Mouse (Mus musculus) CD4-positive, CD25-positive, alpha-beta regulatory T cell, adult 4 months (primary cell): ENCODE results near the gene Tceanc2. TPM values are rescaled to one million over a fixed set of nuclear protein-coding genes. Genes with fewer than 3 reads are reported as not detected.

ENCODE experiments used
- ATAC-seq: one replicate; pipeline ENCODE4 v1.8.0; 2017
- polyA plus RNA-seq, 2 experiments: library from polyadenylated mRNA; unstranded; fragments of 100-300 nt; shearing (Covaris generic); gene quantifications; one replicate each; pipeline ENCODE4 v1.2.1; 2017

The Tceanc2 gene
- polyA plus RNA-seq: 10 to 100 TPM; 19.4 to 19.8 TPM

DNA sequence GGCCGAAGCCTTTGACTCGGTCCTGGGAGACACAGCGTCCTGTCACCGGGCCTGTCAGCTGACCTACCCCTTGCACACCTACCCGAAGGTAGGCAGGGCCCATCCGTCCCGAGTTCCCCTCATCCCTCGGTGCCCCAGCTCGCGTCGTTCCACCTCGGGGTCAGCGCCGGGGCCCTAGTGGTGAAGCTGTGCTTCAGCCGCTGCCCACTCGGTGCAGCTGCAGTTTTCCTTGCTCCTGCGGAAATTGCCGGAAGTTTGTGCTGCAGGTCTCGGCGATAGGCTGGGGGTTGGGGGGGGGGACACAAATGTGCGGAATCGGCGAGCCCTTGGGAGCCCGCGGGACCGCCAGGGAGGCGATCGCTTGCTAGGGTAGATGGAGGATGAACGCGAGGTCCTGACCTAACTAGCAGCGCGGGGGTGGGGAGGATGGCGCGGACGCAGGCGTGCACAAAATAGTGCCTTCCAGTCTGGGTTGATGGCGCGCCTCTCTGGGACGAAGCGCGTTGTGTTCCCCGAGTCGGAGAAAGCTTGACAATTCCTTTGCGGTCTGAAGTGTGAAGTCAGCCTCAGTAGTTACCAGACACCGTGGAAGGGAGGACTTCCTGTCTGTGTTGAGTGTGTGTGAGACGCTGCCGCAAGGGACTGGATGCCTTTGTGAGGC lies at the start of gene Tceanc2:
TSS of gene Tceanc2 (minus strand) at position 287 of the 661 bp plus-strand sequence.
- peak; percentile 57 for ATAC-seq

DNA sequence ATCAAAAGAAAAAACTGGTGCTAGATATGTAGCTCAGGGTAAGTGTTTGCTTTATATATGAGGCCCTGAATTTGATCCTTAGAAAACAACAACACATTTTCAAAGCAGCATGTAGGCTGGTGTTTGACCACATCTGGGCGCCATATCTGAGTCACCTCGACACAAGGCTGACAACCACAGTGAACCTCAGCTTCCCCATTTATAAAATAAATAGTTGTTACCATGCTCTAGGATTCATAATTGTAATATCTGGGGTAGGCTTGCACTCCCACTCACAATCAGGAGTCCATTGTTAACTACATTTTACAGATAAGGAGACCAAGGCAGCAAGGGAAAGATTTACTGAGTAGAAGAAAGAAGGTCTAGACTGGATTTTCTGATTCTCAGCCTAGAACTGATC lies 47.4 kb upstream of the Tceanc2 start:
- no peak for ATAC-seq

DNA sequence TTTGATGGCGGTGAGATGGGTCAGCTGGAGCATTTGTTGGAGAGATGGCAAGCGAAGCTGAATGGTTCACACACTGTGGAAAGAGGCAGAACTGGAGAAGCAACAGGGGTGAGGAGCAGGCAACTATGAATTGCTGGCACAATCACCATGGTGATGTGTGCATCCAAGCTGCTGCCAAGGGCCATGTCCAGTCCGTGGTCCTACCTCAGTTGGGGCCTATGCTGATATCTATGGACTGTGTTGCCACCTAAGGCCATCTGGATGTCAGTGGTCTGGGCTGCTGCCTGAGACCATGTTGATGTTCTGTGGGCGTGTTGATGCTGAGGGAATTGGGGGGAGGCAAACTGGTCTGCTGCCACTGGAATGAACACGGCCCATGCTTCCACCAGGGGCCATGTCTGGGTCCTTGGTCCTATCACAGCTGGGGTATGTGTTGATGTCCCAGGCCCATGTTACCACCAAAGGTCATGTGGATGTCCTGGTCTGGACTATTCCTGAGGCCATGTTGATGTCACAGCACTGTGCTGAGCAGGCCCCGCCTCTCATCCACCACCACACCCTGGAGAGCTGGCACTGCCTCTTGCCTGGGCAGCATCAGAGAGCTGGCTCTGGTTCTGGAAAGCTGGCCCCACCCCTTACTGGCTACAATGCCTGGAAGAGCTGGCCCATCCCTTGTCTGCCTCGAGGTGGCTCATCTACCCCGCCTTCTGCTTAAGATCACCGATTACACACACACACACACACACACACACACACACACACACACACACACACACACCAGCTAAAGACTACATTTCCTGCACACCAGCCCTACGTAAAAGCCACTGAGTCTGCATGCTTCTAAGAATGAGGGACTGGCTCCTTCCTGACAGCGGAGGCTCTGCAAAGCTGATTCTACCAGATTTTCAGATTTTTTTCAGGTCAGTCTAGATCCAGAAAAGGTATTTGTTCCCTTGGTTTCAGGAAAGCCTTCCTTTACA lies 44.6 kb upstream of the Tceanc2 start:
- ATAC-seq: peak; percentile 75

DNA sequence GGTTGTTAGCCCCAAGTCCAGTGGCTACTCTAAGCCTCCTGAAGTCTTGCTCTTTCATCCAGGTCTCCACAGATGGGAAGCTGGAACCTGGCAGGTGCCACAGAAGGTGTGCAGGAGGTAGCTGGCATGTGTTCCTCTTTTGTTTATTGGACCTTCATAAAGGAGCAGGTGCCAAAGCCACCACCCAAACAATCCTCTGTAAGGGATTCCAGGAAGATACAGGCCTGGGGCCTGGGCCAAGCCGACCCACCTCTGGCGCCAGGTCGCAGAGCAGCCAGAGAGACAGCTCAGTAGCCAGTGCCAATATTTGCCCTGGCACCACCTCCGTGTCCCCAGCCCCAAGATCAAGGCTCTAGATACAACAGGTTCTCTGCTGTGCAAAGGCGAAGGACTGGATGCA lies 42.6 kb upstream of the Tceanc2 start:
- ATAC-seq: no peak

DNA sequence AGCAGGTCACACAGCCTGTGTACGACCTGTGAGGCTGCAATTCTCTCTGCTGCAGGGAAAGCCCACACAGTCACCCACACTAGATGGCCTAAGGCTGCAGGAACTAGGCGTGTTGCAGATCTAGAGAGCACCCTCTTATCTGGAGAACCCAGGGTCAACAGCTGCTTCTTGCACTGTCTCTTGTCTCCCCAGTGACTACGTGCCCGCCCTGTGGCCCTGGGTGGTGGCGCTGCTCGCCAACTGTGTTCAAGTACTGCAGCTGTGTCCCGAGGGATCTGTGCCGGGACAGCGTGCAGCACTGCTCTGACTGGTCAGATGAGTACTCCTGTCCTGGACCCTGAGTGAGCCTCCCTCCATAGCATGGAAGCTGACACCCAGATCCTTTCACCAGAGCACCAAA lies 38.7 kb upstream of the Tceanc2 start:
- ATAC-seq: no peak

DNA sequence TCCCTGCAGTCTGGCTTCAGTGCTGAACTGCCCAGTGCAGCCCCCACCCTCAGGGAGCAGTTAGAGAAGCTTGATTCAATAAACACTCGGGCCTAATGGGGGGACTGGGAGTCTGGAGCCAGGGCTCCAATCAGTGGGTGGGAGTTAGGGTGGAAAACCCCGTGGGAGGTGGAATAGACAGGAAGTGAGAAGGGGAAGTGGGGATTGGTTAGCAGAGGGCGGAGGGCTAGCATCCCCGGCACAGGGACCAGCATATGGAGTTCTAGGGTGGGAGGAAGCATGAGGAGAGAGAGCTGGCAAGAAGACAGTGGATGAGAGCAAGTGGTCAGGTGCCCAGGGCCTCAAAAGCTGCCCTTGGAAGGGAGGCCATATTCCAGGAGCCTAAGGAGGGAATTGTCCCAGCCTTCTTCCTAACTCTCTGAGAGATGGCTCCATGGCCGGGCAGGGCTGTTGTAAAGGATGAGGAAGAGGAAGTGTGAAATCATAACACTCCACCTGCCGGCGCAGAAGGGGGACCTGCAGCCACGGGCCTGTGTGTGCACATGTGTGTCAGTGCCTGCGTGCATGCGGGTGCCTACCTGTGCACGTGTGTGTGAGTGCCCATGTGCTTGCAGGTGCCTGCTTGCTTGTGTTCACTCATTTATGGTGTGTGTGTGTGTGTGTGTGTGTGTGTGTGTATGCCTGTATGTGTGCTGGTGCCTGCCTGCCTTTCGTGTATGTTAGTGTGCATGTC lies 34.5 kb upstream of the Tceanc2 start:
- ATAC-seq: no peak

DNA sequence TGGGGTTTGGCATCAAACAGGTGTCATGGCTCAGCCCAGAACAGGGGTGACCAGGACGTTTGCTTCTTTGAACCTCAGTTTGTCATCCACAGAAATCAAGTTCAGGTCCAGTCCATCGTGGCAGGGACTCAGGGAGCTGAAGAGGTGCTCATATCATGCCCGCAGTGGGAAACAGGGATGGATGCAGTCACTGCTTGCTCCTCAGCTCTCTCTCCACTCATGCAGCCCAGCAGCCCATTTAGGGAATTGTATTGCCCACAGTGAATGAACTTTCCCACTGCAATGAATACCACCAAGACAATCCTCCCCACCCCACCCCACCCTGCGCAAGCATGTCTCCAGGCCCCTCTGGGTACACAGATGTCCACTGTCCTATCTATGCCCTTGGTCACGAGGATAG lies 33.0 kb upstream of the Tceanc2 start:
- ATAC-seq: no peak

DNA sequence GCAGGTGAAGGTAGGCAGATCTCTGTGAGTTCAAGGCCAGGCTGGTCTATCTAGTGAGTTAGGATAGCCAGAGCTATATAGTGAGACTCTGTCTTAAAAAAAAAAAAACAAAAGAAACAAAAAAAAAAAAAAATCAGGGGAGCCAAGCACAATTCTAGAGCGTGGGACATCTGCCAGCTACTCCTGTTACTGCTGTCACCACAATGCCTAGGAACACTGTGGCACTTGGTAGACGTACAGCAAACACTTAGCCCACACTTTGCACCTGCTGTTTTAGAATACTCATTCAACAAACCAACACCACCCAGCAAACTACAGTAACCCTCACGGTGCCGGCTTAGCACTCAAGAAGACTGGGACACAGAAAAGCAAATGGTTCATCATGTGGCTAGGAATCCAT lies 32.5 kb upstream of the Tceanc2 start:
- ATAC-seq: no peak

DNA sequence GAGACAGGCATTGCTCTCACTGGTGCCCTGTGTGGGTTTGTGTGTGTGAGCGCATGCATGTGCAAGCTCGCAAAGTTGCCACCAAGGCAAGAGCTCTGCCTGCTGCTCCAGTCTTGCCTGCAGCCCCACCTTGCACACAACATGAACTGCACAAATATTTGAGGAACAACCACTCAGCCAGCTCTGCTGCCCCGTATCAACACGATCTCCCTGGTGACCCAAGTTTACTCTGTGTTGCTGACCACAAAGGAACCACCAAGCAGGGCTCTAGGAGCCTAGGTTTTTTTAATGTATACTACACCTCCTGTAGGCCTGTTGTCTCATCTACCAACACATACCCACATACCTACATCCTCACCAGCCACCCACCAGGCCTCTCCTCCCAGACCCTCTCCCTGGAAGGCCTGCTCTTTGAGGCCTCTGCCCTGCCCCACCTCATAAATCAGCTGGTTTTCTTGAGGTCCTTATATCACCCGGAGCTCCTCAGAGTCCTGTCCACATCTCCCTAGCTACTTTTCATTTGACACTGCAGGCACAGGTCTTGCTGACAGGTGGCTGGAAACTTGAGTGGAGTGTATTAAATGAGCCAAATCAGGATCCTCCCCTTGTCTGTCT lies 31.7 kb upstream of the Tceanc2 start:
- ATAC-seq: no peak

DNA sequence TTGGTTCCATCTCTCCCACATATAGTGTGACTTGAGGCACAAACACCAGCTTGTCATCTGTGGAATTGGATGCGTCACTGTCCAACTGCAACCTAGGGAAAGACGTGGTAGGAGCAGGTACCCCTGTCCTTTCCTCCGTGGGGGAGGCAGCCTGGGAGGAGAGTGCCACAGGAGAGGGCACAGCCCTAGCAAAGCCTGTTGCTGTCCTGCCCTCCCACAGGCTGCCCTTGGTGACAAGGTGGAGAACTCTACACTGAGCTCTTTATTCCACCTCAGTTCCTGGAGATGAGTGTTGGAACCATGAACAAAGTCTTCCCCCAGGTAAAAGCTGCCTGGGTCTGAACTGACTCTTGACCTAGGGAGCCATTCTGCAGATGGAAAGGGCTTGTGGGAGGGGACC lies 30.0 kb upstream of the Tceanc2 start, which contains the start of gene Ldlrad1:
TSS of gene Ldlrad1 (plus strand) at position 301 of the 400 bp plus-strand sequence.
- no peak for ATAC-seq

DNA sequence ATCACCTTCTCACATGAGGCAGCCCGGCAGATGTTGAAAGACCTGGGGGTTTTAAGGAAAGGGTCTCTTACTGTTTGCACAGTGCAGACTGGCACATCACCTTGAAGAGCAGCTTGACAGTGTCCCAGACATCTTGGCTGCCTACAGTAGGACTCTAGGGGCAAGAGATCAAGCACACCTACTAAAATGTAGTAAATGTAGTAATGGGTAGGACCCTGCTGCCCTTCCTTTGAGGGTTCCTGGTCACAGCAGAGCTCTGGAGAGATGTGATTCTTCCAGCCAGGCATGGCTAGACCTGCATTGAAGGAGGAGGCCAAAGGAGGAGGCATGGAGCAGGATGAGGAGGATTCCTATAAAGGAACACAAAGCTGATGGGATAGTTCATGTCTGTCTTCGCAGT lies 28.1 kb upstream of the Tceanc2 start:
- ATAC-seq: no peak

DNA sequence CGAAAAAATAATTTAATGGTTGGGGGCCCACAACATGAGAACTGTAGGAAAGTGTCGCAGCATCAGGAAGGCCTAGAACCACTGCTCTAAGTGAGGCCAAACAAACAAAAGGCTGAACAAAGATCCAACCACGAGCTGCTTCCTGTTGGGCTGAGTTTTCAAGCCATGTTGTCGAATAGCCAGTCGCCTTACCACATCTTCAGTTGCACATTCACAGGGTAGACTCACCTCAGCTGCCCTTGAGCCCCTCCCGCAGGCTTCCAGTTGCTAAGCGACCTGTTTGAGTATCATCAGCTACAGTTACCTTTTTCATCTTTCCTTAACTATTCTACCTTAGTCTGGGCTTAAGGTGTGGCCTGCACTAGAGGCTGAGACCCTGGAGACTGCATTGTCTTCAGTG lies 24.1 kb upstream of the Tceanc2 start:
- ATAC-seq: no peak

DNA sequence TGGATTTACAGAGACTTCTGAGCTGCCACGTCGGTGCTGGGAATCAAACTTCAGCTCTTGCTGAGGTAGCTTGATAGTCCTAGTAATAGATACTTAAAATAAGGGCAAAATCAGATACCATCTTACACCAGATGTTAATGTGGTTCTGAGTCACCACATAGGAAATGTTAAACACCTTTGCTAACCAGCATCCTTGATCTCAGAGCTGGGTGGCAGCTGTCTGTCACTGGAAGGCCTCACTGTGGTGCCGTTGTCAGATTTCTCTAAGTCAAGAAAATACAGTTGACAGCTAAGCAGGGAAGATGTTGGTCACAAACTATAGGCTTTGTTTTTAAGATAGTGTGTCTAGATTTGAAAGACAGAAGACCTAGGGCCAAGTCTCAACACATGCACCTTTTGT lies 22.9 kb upstream of the Tceanc2 start:
- peak; percentile 68 for ATAC-seq

DNA sequence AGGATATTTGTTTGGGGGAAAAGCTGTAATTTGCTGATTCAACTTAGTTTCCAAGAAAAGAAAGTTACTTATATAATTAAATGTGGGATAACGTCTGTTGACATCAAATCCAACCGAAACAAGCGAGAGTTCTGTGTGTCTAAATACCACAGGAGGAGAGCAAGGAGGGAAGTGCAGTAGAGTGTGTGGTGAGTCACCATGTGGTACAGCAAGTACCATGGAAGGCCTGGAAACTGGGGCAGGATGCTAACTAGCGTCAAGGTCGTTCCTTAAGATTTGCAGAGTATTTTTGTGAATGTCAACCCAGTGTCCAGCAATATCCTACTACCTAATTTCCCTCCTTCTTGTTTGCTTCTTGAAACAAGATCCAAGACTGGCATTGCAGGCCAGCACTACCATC lies 19.2 kb upstream of the Tceanc2 start:
- ATAC-seq: no peak

DNA sequence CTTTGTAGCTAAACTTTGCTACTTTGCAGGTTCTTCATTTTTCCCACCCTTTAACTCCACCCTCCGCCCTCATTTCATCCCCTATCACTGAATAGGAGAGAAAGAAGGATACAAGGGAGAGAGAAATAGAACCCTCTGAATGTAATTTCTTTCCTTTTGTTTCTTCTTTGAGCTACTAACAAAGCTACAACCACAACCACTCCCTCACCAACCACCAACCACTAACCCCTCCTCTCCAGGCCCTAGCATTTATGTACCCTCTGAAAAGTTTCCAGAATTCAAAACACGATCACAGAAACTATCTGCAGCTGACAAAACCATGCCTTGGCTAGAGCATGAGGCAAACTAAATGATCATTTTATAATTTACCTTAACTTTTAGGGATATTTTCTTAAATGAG lies 17.5 kb upstream of the Tceanc2 start:
- no peak for ATAC-seq

DNA sequence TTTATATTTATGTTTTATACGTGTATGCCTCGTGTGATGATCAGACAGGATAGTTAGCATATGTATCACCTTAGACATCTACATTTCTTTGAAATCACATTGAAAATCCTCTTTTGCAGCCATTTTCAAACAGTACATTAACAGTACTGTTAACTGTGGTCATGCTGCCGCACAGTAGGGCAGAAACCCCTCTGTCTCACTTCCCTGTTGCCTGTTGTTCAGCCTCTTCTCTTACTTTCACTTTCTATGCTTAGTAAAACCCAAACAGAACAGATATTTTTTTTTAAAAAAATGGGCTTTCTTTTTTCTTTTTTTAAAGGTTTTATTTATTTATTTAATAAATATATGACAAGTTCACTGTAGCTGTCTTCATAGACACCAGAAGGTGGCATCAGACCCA lies 14.9 kb upstream of the Tceanc2 start:
- ATAC-seq: peak; percentile 29

DNA sequence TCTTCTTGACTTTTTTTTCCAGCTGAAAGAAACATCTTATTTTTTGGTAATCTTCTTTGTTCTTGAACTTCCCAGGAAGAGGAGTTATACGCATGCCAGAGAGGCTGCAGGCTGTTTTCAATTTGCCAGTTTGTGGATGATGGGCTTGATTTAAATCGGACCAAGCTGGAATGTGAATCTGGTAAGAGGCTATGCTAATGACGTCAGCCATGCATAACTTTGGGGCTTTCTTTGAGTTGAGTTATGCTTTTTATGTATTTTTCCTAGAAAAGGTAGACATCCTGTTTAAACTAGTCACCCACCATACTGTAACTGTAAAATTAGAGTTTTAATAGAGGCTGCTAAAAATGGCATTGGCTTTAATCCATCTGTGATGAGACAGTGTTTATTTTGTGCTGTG lies 6.8 kb upstream of the Tceanc2 start:
- no peak for ATAC-seq

DNA sequence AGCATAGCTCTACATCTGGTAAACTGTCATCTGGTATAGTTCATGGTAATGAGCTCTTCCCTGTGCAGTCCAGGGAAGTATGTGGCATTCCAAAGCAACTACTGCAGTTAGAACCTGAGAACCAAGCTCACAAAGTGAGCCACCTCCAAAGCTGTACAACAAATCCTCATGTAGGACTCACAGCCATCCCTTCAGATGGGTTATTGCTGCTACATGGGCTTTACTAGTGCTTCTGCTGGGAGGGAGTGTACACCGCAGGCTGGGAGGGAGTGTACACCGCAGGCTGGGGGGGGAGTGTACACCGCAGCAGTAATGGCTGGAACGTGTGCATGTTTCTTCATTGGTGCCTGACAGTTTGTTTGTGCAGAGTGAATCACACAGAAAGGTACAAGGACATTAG lies 4.3 kb upstream of the Tceanc2 start:
- no peak for ATAC-seq

DNA sequence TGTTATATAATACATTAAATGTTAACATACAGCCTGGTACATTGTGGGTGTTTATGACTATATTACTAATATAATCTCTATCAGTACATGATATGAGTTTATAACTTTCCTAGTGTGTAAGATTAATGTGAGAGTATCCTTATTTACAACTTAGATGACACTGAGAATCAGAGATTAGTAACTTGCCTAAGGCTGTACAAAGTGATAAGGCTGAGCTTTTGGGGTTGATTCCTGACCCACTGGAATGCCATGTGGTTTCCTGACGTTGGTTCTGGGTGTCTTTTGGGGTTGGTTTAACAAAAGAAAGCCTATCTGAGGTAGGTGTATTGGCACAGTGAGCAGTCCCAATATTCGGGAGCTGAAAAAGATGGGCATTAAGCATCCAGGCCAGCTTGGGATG lies 3.9 kb upstream of the Tceanc2 start:
- ATAC-seq: no peak

DNA sequence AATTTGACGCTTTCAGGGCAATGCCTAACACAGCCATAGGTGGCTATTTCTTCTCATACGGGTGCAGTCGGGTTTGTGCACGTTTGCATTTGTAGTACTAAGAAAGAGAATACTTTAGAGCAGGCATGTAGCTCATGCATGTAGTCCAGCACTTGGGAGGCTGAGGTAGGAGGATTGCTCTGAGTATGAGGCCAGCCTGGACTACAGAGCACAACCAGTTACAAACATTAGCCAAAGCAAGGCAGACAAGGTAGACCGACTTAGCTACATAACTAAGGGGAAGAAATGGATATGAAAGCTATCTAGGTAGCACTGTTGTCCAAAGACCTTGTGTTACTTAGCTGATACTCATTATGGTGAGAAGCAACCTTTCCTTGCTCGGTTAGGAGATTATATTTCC lies 3.0 kb upstream of the Tceanc2 start:
- ATAC-seq: no peak

DNA sequence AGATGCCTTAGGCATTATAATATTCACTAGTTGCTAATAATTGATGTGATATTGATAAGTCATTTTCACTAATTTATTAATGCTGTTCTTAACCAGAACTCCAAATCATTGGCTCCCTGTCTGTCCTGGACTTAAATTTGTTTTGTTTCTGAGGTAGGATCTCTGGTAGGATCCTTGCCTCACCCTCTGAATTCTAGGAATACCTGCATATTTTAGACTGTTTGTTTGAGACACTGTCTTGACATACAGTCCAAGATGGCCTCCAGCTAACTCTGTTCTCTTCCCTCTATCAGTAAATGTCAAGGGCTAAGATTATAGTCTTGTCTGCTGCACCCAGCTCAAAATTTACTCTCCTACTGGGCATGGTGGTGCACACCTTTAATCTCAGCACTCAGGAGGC lies 1.8 kb upstream of the Tceanc2 start:
- ATAC-seq: no peak

DNA sequence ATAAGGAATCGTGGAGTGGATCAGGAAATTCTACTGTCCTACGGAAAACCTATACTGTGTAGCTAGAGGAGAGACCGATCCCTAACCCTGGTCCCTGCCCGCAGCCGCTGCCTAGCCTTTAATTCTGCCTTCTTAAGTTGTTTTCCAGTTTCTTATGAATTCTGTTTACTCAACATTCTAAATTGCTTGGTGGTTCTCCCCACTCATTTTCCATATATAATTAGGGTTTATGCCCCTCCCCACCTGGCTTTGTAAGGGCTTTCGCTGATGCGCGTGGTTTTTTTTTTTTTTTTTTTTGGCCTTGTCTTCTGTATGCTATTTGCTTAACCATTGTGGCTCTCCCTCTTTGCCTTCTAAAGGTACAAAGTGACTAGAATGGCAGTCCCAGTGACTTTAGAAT lies 645 bp upstream of the Tceanc2 start:
- ATAC-seq: no peak
